9 mouse cellular contexts compared by ENCODE assay signal in genomic region chr5:138280425-138280768, GRCm38 (mm10). TPM values are rescaled to one million over a fixed set of nuclear protein-coding genes. Genes with fewer than 3 reads are reported as not detected.
DNase-seq lines count a peak whose midpoint lies in the region; ATAC-seq and TF ChIP-seq lines count a peak whose summit lies in the region.
"Had no signal": no experiment of that assay in that cellular context is flagged by ENCODE, and none has a peak within 500 bp of the region (broad histone marks: within the 10 kb centered on the region; RNA-seq: fewer than 3 reads in every experiment).

No protein-coding gene starts in this region.

- no peak for ATAC-seq in lung, embryonic 15.5 days (ENCODE audit: borderline replicate concordance, extremely low read depth, low FRiP score, low TSS enrichment)
- no peak for ATAC-seq in forebrain, embryonic 13.5 days
- no peak for ATAC-seq in limb, embryonic 11.5 days (ENCODE audit: insufficient number of reproducible peaks, low FRiP score, low TSS enrichment, low read depth)

- no peak for DNase-seq in lung, postnatal 14 days
- no peak for DNase-seq in limb, embryonic 11.5 days (ENCODE audit: low spot score)
- no peak for DNase-seq in thymus, adult 18-20 months
- no peak for DNase-seq in gastrocnemius, adult 18-20 months (ENCODE audit: low spot score)

- H3K9me3 ChIP-seq in lung, embryonic 15.5 days, result peaks cover 7% of the 10 kb centered on the region; the same call in 1 of the 2 replicates
- peaks cover 8% of the 10 kb centered on the region; the same call in 1 of the 2 replicates for H3K9me3 ChIP-seq in forebrain, embryonic 13.5 days (replicated peaks)
- no peaks in the 10 kb centered on the region for H3K9me3 ChIP-seq in limb, embryonic 11.5 days (ENCODE audit: control insufficient read depth, low read length)

- H3K4me2 ChIP-seq in lung, embryonic 15.5 days, result peak overlapping the region; percentile 91
- peak overlapping the region; percentile 82 for H3K4me2 ChIP-seq in forebrain, embryonic 13.5 days
- H3K4me2 ChIP-seq in limb, embryonic 11.5 days (ENCODE audit: low read depth, severe bottlenecking), result 0 out of 2 replicates have a peak overlapping the region, but pooled peaks have one; percentile 64

- H3K9ac ChIP-seq in lung, embryonic 15.5 days, result no peak overlapping the region
- no peak overlapping the region for H3K9ac ChIP-seq in forebrain, embryonic 13.5 days
- no peak overlapping the region for H3K9ac ChIP-seq in limb, embryonic 11.5 days (ENCODE audit: low read length)

- no peaks in the 10 kb centered on the region for H3K27me3 ChIP-seq in lung, embryonic 15.5 days
- H3K27me3 ChIP-seq in forebrain, embryonic 13.5 days, result no peaks in the 10 kb centered on the region
- no peaks in the 10 kb centered on the region for H3K27me3 ChIP-seq in limb, embryonic 11.5 days (ENCODE audit: control insufficient read depth, insufficient read depth, low read length)

- peak overlapping the region; percentile 78 for H3K4me3 ChIP-seq in lung, embryonic 15.5 days
- H3K4me3 ChIP-seq in forebrain, embryonic 13.5 days, result peak overlapping the region; percentile 81
- H3K4me3 ChIP-seq in limb, embryonic 11.5 days (ENCODE audit: low read depth, low read length), result peak overlapping the region; percentile 8; the same call in 1 of the 2 replicates
- peak overlapping the region; percentile 48 for H3K4me3 ChIP-seq in olfactory bulb, adult 2 months (ENCODE audit: insufficient read depth, low read depth, low read length)
- H3K4me3 ChIP-seq: myocyte had no signal

- peaks cover 24% of the 10 kb centered on the region for H3K4me1 ChIP-seq in lung, embryonic 15.5 days
- H3K4me1 ChIP-seq in forebrain, embryonic 13.5 days, result peaks cover 38% of the 10 kb centered on the region
- H3K4me1 ChIP-seq in limb, embryonic 11.5 days (ENCODE audit: control insufficient read depth, insufficient read depth, low read length), result peaks cover 26% of the 10 kb centered on the region
- H3K4me1 ChIP-seq in olfactory bulb, adult 2 months (ENCODE audit: control insufficient read depth, insufficient read depth, low read length), result peaks cover 12% of the 10 kb centered on the region

- no peak overlapping the region for H3K27ac ChIP-seq in lung, embryonic 15.5 days
- no peak overlapping the region for H3K27ac ChIP-seq in forebrain, embryonic 13.5 days
- H3K27ac ChIP-seq in limb, embryonic 11.5 days (replicated peaks; ENCODE audit: low read depth, low read length), result no peak overlapping the region
- H3K27ac ChIP-seq in olfactory bulb, adult 2 months (ENCODE audit: insufficient read depth, low read depth, low read length), result no peak overlapping the region

- no peak for TF ChIP-seq POLR2A in olfactory bulb, adult 2 months (IDR thresholded peaks at IDR 0.05; ENCODE audit: insufficient read depth, low read depth, low read length)

- no peaks in the 10 kb centered on the region for H3K36me3 ChIP-seq in lung, embryonic 15.5 days
- H3K36me3 ChIP-seq in forebrain, embryonic 13.5 days (ENCODE audit: poor library complexity, severe bottlenecking), result peaks cover 27% of the 10 kb centered on the region
- H3K36me3 ChIP-seq in limb, embryonic 11.5 days (ENCODE audit: control insufficient read depth, insufficient read depth, low read length), result peaks cover 4% of the 10 kb centered on the region; the same call in 1 of the 2 replicates

- 23% methylated on average over 26 of the region's 26 CpGs for WGBS in lung, embryonic 15.5 days
- 26% methylated on average over 26 of the region's 26 CpGs for WGBS in forebrain, embryonic 13.5 days
- WGBS in limb, embryonic 11.5 days, result 28% methylated on average over 22 of the region's 26 CpGs
- 27% methylated on average over 26 of the region's 26 CpGs for WGBS in olfactory bulb, adult 2 months

- TF ChIP-seq CTCF in olfactory bulb, adult 2 months (IDR thresholded peaks at IDR 0.05; ENCODE audit: insufficient read depth, low read depth, low read length), result no peak

RNA-seq across cellular contexts. Expression of gene Stag3, which starts 0.4 kb away (rescaled TPM):
- 2.6 and 3.6 TPM in 2 replicates for polyA plus RNA-seq in lung, embryonic 15.5 days (2015; fragmentation: Nextera tagmentation; extraction: Ambion mirVana)
- polyA plus RNA-seq in forebrain, embryonic 13.5 days (2015; fragmentation: Nextera tagmentation; extraction: Ambion mirVana), result 2.4 and 2.9 TPM in 2 replicates
- 4.6 and 5.5 TPM in 2 replicates for polyA plus RNA-seq in limb, embryonic 11.5 days (2014; fragmentation: Nextera tagmentation; extraction: Ambion mirVana)
- not detected in 2 replicates for polyA plus RNA-seq in olfactory bulb, adult 2 months (2012; ENCODE audit: insufficient read depth, insufficient read length, low replicate concordance, missing spikeins)
- total RNA-seq in gastrocnemius, adult 18-20 months (2021), result not detected
- total RNA-seq: gastrocnemius, adult 8-10 months had no signal

RNA-seq across cellular contexts. Expression of gene Gpc2, which starts 0.6 kb away (rescaled TPM):
- polyA plus RNA-seq in lung, embryonic 15.5 days (2015; fragmentation: Nextera tagmentation; extraction: Ambion mirVana), result 18.9 and 20.6 TPM in 2 replicates
- 137 and 160 TPM in 2 replicates for polyA plus RNA-seq in forebrain, embryonic 13.5 days (2015; fragmentation: Nextera tagmentation; extraction: Ambion mirVana)
- 14.0 and 15.8 TPM in 2 replicates for polyA plus RNA-seq in limb, embryonic 11.5 days (2014; fragmentation: Nextera tagmentation; extraction: Ambion mirVana)
- not detected in 2 replicates for polyA plus RNA-seq in olfactory bulb, adult 2 months (2012; ENCODE audit: insufficient read depth, insufficient read length, low replicate concordance, missing spikeins)
- not detected for total RNA-seq in gastrocnemius, adult 18-20 months (2021)

RNA-seq across cellular contexts. Expression of gene Gm43720, which starts 0.6 kb away (rescaled TPM):
- 0.13 and 0.24 TPM in 2 replicates for polyA plus RNA-seq in lung, embryonic 15.5 days (2015; fragmentation: Nextera tagmentation; extraction: Ambion mirVana)
- 0.09 and 0.18 TPM in 2 replicates for polyA plus RNA-seq in forebrain, embryonic 13.5 days (2015; fragmentation: Nextera tagmentation; extraction: Ambion mirVana)
- polyA plus RNA-seq in limb, embryonic 11.5 days (2014; fragmentation: Nextera tagmentation; extraction: Ambion mirVana), result 0.03 and 0.24 TPM in 2 replicates
- not detected in 2 replicates for polyA plus RNA-seq in olfactory bulb, adult 2 months (2012; ENCODE audit: insufficient read depth, insufficient read length, low replicate concordance, missing spikeins)
- not detected for total RNA-seq in gastrocnemius, adult 18-20 months (2021)
- total RNA-seq: gastrocnemius, adult 8-10 months had no signal

RNA-seq across cellular contexts. Expression of gene Gal3st4, which starts 7.8 kb away (rescaled TPM):
- 1.1 and 2.0 TPM in 2 replicates for polyA plus RNA-seq in lung, embryonic 15.5 days (2015; fragmentation: Nextera tagmentation; extraction: Ambion mirVana)
- 1.6 and 2.8 TPM in 2 replicates for polyA plus RNA-seq in forebrain, embryonic 13.5 days (2015; fragmentation: Nextera tagmentation; extraction: Ambion mirVana)
- polyA plus RNA-seq in limb, embryonic 11.5 days (2014; fragmentation: Nextera tagmentation; extraction: Ambion mirVana), result 3.5 and 4.2 TPM in 2 replicates
- not detected in 2 replicates for polyA plus RNA-seq in olfactory bulb, adult 2 months (2012; ENCODE audit: insufficient read depth, insufficient read length, low replicate concordance, missing spikeins)
- total RNA-seq in gastrocnemius, adult 18-20 months (2021), result under 1 TPM in 1 of 2 experiments, not detected in 1; 0.14 TPM
- polyA plus RNA-seq: myocyte had no signal

RNA-seq across cellular contexts. Expression of gene BC037034, which starts 16.6 kb away (rescaled TPM):
- 4.5 and 5.7 TPM in 2 replicates for polyA plus RNA-seq in lung, embryonic 15.5 days (2015; fragmentation: Nextera tagmentation; extraction: Ambion mirVana)
- 9.1 and 10.0 TPM in 2 replicates for polyA plus RNA-seq in forebrain, embryonic 13.5 days (2015; fragmentation: Nextera tagmentation; extraction: Ambion mirVana)
- 4.8 and 5.2 TPM in 2 replicates for polyA plus RNA-seq in limb, embryonic 11.5 days (2014; fragmentation: Nextera tagmentation; extraction: Ambion mirVana)
- 185 TPM in 1 of 2 replicates, not detected in the other for polyA plus RNA-seq in olfactory bulb, adult 2 months (2012; ENCODE audit: insufficient read depth, insufficient read length, low replicate concordance, missing spikeins)
- total RNA-seq in gastrocnemius, adult 18-20 months (2021), result 1 to 10 TPM; 2.7 to 3.2 TPM

Comparison
In these comparisons a context has a peak if more than half of its experiments do, and no peak if none do; other contexts are left out.
1. H3K4me3 ChIP-seq: peak in every context shown above with its lines; median percentile 81 in forebrain, embryonic 13.5 days; 78 in lung, embryonic 15.5 days; 48 in olfactory bulb, adult 2 months; 8 in limb, embryonic 11.5 days.
2. RNA of gene Gpc2, which starts 0.6 kb away (polyA plus RNA-seq): 137 to 160 TPM in forebrain, embryonic 13.5 days, 18.9 to 20.6 TPM in lung, embryonic 15.5 days and 14.0 to 15.8 TPM in limb, embryonic 11.5 days; not detected in olfactory bulb, adult 2 months; every median in the first group is over 10 times any median in the second.
3. Peak in every context shown above with its lines, with median percentiles within 50 percentile points of each other: H3K4me2 ChIP-seq.